Mouse (Mus musculus): ENCODE data around the gene Hist1h3a. TPM values are rescaled to one million over a fixed set of nuclear protein-coding genes. Genes with fewer than 3 reads are reported as not detected.

The Hist1h3a gene
- polyA plus RNA-seq, 1 experiment: 0.34 TPM

Other genes with a start within 250 kb of the Hist1h3a start
- 27.8 and 30.5 TPM in 2 replicates for gene Hist1h4h, start 231.3 kb downstream of the Hist1h3a start, polyA plus RNA-seq (2012; rRNA removed)
- gene Hist1h2af, start 228.5 kb downstream of the Hist1h3a start, polyA plus RNA-seq (2012; rRNA removed): 1.3 and 5.2 TPM in 2 replicates
- 0.40 and 0.90 TPM in 2 replicates for gene Hist1h3g, start 227.0 kb downstream of the Hist1h3a start, polyA plus RNA-seq (2012; rRNA removed)
- gene Hist1h2bh, start 219.0 kb downstream of the Hist1h3a start, polyA plus RNA-seq (2012; rRNA removed): 0.60 and 0.69 TPM in 2 replicates
- gene Hist1h3f, start 218.3 kb downstream of the Hist1h3a start, polyA plus RNA-seq (2012; rRNA removed): 0.44 and 0.78 TPM in 2 replicates
- gene Hist1h4f, start 210.7 kb downstream of the Hist1h3a start, polyA plus RNA-seq (2012; rRNA removed): 0.26 and 0.78 TPM in 2 replicates
- gene Hist1h1d, start 209.1 kb downstream of the Hist1h3a start, polyA plus RNA-seq (2012; rRNA removed): 0.62 and 0.90 TPM in 2 replicates
- 0.83 and 1.6 TPM in 2 replicates for gene Hist1h3e, start 200.0 kb downstream of the Hist1h3a start, polyA plus RNA-seq (2012; rRNA removed)
- gene Hist1h2ae, start 191.2 kb downstream of the Hist1h3a start, polyA plus RNA-seq (2012; rRNA removed): 0.15 and 0.53 TPM in 2 replicates
- 7.4 and 9.9 TPM in 2 replicates for gene Hist1h2bg, start 191.0 kb downstream of the Hist1h3a start, polyA plus RNA-seq (2012; rRNA removed)
- gene Hist1h2bf, start 188.2 kb downstream of the Hist1h3a start, polyA plus RNA-seq (2012; rRNA removed): 0.75 TPM in 1 of 2 replicates, not detected in the other
- 1.6 and 1.9 TPM in 2 replicates for gene Hist1h2ad, start 188.0 kb downstream of the Hist1h3a start, polyA plus RNA-seq (2012; rRNA removed)
- gene Hist1h3d, start 186.6 kb downstream of the Hist1h3a start, polyA plus RNA-seq (2012; rRNA removed): 2.5 and 2.6 TPM in 2 replicates
- gene Hist1h4d, start 180.8 kb downstream of the Hist1h3a start, polyA plus RNA-seq (2012; rRNA removed): 0.47 and 3.4 TPM in 2 replicates
- 2.6 and 3.4 TPM in 2 replicates for gene Hist1h2be, start 141.3 kb downstream of the Hist1h3a start, polyA plus RNA-seq (2012; rRNA removed)
- 1.1 and 2.4 TPM in 2 replicates for gene Hist1h1e, start 139.8 kb downstream of the Hist1h3a start, polyA plus RNA-seq (2012; rRNA removed)
- 0.45 and 0.86 TPM in 2 replicates for gene Hist1h2ac, start 78.4 kb downstream of the Hist1h3a start, polyA plus RNA-seq (2012; rRNA removed)
- gene Hist1h2bc, start 78.2 kb downstream of the Hist1h3a start, polyA plus RNA-seq (2012; rRNA removed): 193 and 203 TPM in 2 replicates
- gene Hist1h1t, start 66.6 kb downstream of the Hist1h3a start, polyA plus RNA-seq (2012; rRNA removed): not detected in 2 replicates
- gene Hist1h4c, start 63.9 kb downstream of the Hist1h3a start, polyA plus RNA-seq (2012; rRNA removed): 0.47 and 1.7 TPM in 2 replicates
- gene Hfe, start 51.5 kb downstream of the Hist1h3a start, polyA plus RNA-seq (2012; rRNA removed): 13.8 and 14.8 TPM in 2 replicates
- 125 and 170 TPM in 2 replicates for gene Hist1h1c, start 23.6 kb downstream of the Hist1h3a start, polyA plus RNA-seq (2012; rRNA removed)
- 0.48 and 0.84 TPM in 2 replicates for gene Hist1h3c, start 16.8 kb downstream of the Hist1h3a start, polyA plus RNA-seq (2012; rRNA removed)
- gene Hist1h2bb, start 15.7 kb downstream of the Hist1h3a start, polyA plus RNA-seq (2012; rRNA removed): 0.43 and 0.49 TPM in 2 replicates
- 0.60 TPM in 1 of 2 replicates, not detected in the other for gene Hist1h2ab, start 11.3 kb downstream of the Hist1h3a start, polyA plus RNA-seq (2012; rRNA removed)
- 0.48 and 0.52 TPM in 2 replicates for gene Hist1h3b, start 10.1 kb downstream of the Hist1h3a start, polyA plus RNA-seq (2012; rRNA removed)
- gene Hist1h4b, start 5.4 kb downstream of the Hist1h3a start, polyA plus RNA-seq (2012; rRNA removed): 0.75 and 0.94 TPM in 2 replicates
- gene Hist1h4a, start 1.2 kb downstream of the Hist1h3a start, polyA plus RNA-seq (2012; rRNA removed): 0.48 and 1.2 TPM in 2 replicates
- gene Hist1h1a, start 1.3 kb upstream of the Hist1h3a start, polyA plus RNA-seq (2012; rRNA removed): not detected in 2 replicates
- 0.25 and 0.36 TPM in 2 replicates for gene Trim38, start 7.5 kb upstream of the Hist1h3a start, polyA plus RNA-seq (2012; rRNA removed)
- gene Slc17a2, start 44.6 kb upstream of the Hist1h3a start, polyA plus RNA-seq (2012; rRNA removed): not detected in 2 replicates
- not detected in 2 replicates for gene Slc17a3, start 77.0 kb upstream of the Hist1h3a start, polyA plus RNA-seq (2012; rRNA removed)
- not detected in 2 replicates for gene Slc17a1, start 105.4 kb upstream of the Hist1h3a start, polyA plus RNA-seq (2012; rRNA removed)
- 0.04 and 0.06 TPM in 2 replicates for gene Slc17a4, start 152.6 kb upstream of the Hist1h3a start, polyA plus RNA-seq (2012; rRNA removed)
- gene Hist1h2ba, start 171.8 kb upstream of the Hist1h3a start, polyA plus RNA-seq (2012; rRNA removed): not detected in 2 replicates
- gene Hist1h2aa, start 172.1 kb upstream of the Hist1h3a start, polyA plus RNA-seq (2012; rRNA removed): not detected in 2 replicates
- gene Scgn, start 228.8 kb upstream of the Hist1h3a start, polyA plus RNA-seq (2012; rRNA removed): not detected in 2 replicates

All from urinary bladder, adult 2 months (tissue).